Mouse (Mus musculus) myocyte (in vitro differentiated cells): ENCODE measurements around the gene Rundc1.

Experiments used
- CEBPB ChIP-seq: IDR thresholded peaks from 2 replicates; pipeline ENCODE4 v1.6.1; 2011; ENCODE audit warnings: mild to moderate bottlenecking, moderate library complexity; ENCODE audit not compliant: poor library complexity, insufficient read depth, severe bottlenecking
- E2F4 ChIP-seq: IDR thresholded peaks from one replicate; pipeline ENCODE4 v1.6.1; 2011; ENCODE audit warnings: mild to moderate bottlenecking, control low read depth, moderate library complexity; ENCODE audit not compliant: insufficient read depth
- MAX ChIP-seq: IDR thresholded peaks from one replicate; pipeline ENCODE4 v1.6.1; 2011; ENCODE audit warnings: low read depth, mild to moderate bottlenecking, control low read depth
- MYOG ChIP-seq, 3 experiments: IDR thresholded peaks; one replicate each; pipeline ENCODE4 v1.6.1; 2011; ENCODE audit warnings: control low read depth in 2 of 3, low read depth in 2 of 3, mild to moderate bottlenecking in 2 of 3; ENCODE audit not compliant: insufficient read length in 2 of 3, control insufficient read depth in 1 of 3, insufficient read depth in 1 of 3
- POLR2A ChIP-seq: IDR thresholded peaks from one replicate; pipeline ENCODE4 v1.6.1; 2011; ENCODE audit warnings: low read depth, mild to moderate bottlenecking, control low read depth, moderate library complexity; ENCODE audit not compliant: insufficient read length
- POLR2AphosphoS2 ChIP-seq: IDR thresholded peaks from one replicate; pipeline ENCODE4 v1.6.1; 2011; ENCODE audit warnings: low read depth, control low read depth; ENCODE audit not compliant: insufficient read length
- REST ChIP-seq: IDR thresholded peaks from one replicate; pipeline ENCODE4 v1.6.1; 2011; ENCODE audit warnings: mild to moderate bottlenecking, control low read depth, moderate library complexity; ENCODE audit not compliant: insufficient read depth, insufficient read length
- TCF12 ChIP-seq: IDR thresholded peaks from one replicate; pipeline ENCODE4 v1.6.1; 2011; ENCODE audit warnings: mild to moderate bottlenecking, control low read depth; ENCODE audit not compliant: poor library complexity, insufficient read depth, severe bottlenecking
- TCF3 ChIP-seq: IDR thresholded peaks from one replicate; pipeline ENCODE4 v1.6.1; 2011; ENCODE audit warnings: low read depth, control low read depth; ENCODE audit not compliant: insufficient read length
- USF1 ChIP-seq: IDR thresholded peaks from one replicate; pipeline ENCODE4 v1.6.1; 2011; ENCODE audit warnings: low read depth, mild to moderate bottlenecking, control low read depth, moderate library complexity

DNA sequence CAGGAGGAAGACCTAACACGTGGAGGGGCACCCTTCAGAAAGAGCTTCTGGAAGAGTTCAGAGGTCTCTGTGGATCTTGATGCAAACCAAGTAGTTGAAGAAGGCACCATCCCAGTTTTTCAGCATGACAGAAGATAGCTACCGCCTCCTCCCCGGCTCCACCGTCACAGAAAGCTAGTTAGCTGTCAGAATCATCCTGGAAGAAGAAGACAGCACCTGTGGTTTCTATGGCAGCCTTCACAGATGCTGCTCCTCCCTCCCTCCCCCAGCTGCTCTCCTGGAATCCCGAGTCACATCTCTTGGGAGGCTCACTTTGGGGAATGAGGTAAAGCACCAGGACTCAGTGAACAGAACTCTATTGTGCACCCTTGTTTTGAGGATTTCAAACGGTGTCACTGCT is 5.9 kb upstream of the Rundc1 start:
- TF ChIP-seq CEBPB (no peak), MAX (no peak), POLR2A (no peak), E2F4 (no peak), TCF3 (no peak), REST (no peak), USF1 (no peak), POLR2AphosphoS2 (no peak), MYOG (IDR thresholded peaks at IDR 0.05; ENCODE audit: control insufficient read depth in 1 of 3, insufficient read depth in 1 of 3, insufficient read length in 2 of 3, low read depth in 2 of 3) (no peak), TCF12 (no peak)
